Mouse (Mus musculus): ENCODE data around the gene Myh7.

Myh7 gene

GRCm38 (mm10) chr14:54994136-54994868 is at the start of gene Myh7:
Gene Myh7, minus strand, starts transcription at chr14:54994626.
- TF ChIP-seq GATA4 (IDR thresholded peaks at IDR 0.05; ENCODE audit: insufficient replicate concordance, low read length): no peak

- no peak for TF ChIP-seq GATA4 (IDR thresholded peaks at IDR 0.05; ENCODE audit: insufficient replicate concordance, low read length)
Observed at GRCm38 (mm10) chr14:55032695-55033225, 38.3 kb upstream of the Myh7 start.

GRCm38 (mm10) chr14:55029034-55029698 is 34.7 kb upstream of the Myh7 start:
- TF ChIP-seq GATA4 (IDR thresholded peaks at IDR 0.05; ENCODE audit: insufficient replicate concordance, low read length): no peak

- no peak for TF ChIP-seq GATA4 (IDR thresholded peaks at IDR 0.05; ENCODE audit: insufficient replicate concordance, low read length)
Observed at GRCm38 (mm10) chr14:55028333-55028835, 34.0 kb upstream of the Myh7 start.

- TF ChIP-seq GATA4 (IDR thresholded peaks at IDR 0.05; ENCODE audit: insufficient replicate concordance, low read length): no peak
Observed at GRCm38 (mm10) chr14:55027653-55028052, 33.2 kb upstream of the Myh7 start.

GRCm38 (mm10) chr14:55027251-55027650 is 32.8 kb upstream of the Myh7 start:
- TF ChIP-seq GATA4 (IDR thresholded peaks at IDR 0.05; ENCODE audit: insufficient replicate concordance, low read length): no peak

GRCm38 (mm10) chr14:55025527-55025926 is 31.1 kb upstream of the Myh7 start:
- no peak for TF ChIP-seq GATA4 (IDR thresholded peaks at IDR 0.05; ENCODE audit: insufficient replicate concordance, low read length)

- no peak for TF ChIP-seq GATA4 (IDR thresholded peaks at IDR 0.05; ENCODE audit: insufficient replicate concordance, low read length)
Observed at GRCm38 (mm10) chr14:55024236-55024635, 29.8 kb upstream of the Myh7 start.

- no peak for TF ChIP-seq GATA4 (IDR thresholded peaks at IDR 0.05; ENCODE audit: insufficient replicate concordance, low read length)
Observed at GRCm38 (mm10) chr14:55023011-55023410, 28.6 kb upstream of the Myh7 start.

- TF ChIP-seq GATA4 (IDR thresholded peaks at IDR 0.05; ENCODE audit: insufficient replicate concordance, low read length): no peak
Observed at GRCm38 (mm10) chr14:55020394-55020793, 26.0 kb upstream of the Myh7 start.

- TF ChIP-seq GATA4 (IDR thresholded peaks at IDR 0.05; ENCODE audit: insufficient replicate concordance, low read length): no peak
Observed at GRCm38 (mm10) chr14:55016876-55017275, 22.4 kb upstream of the Myh7 start.

GRCm38 (mm10) chr14:55015767-55016111 is 21.3 kb upstream of the Myh7 start:
- TF ChIP-seq GATA4 (IDR thresholded peaks at IDR 0.05; ENCODE audit: insufficient replicate concordance, low read length): no peak

GRCm38 (mm10) chr14:55014991-55015766 is 20.8 kb upstream of the Myh7 start, which contains the start of gene Ngdn:
Gene Ngdn, plus strand, starts transcription at chr14:55015454.
- no peak for TF ChIP-seq GATA4 (IDR thresholded peaks at IDR 0.05; ENCODE audit: insufficient replicate concordance, low read length)

GRCm38 (mm10) chr14:55014591-55014990 is 20.2 kb upstream of the Myh7 start:
- no peak for TF ChIP-seq GATA4 (IDR thresholded peaks at IDR 0.05; ENCODE audit: insufficient replicate concordance, low read length)

GRCm38 (mm10) chr14:55011116-55011515 is 16.7 kb upstream of the Myh7 start:
- TF ChIP-seq GATA4 (IDR thresholded peaks at IDR 0.05; ENCODE audit: insufficient replicate concordance, low read length): no peak
